Mouse (Mus musculus): ENCODE results near the gene Ddx60.

GRCm38 (mm10) chr8:61969581-61969980, 41.7 kb downstream of the Ddx60 start:
- TF ChIP-seq CTCF (IDR thresholded peaks at IDR 0.05; ENCODE audit: low read depth, low read length) (no peak), POLR2A (IDR thresholded peaks at IDR 0.05; ENCODE audit: borderline replicate concordance, low read depth, low read length) (no peak)
